Mouse (Mus musculus) adrenal gland, postnatal 36 days (tissue): ENCODE results near the gene Tubb4a. TPM values are rescaled to one million over a fixed set of nuclear protein-coding genes. Genes with fewer than 3 reads are reported as not detected.

ENCODE experiments used
- DNase-seq, 2 experiments: peaks; one replicate each; pipeline ENCODE4 v3.0.0; 2021; ENCODE audit warnings: mixed read lengths in 1 of 2
- total RNA-seq, 2 experiments: library from RNA; stranded (reverse); gene quantifications; 2 replicates each; pipeline ENCODE4 v1.2.3; 2021

Tubb4a gene
- total RNA-seq, 2 experiments from 2014 or later = 3.7 to 4.2 TPM

- DNase-seq = no peak
Observed at GRCm38 (mm10) chr17:57104496-57104895, 16.9 kb upstream of the Tubb4a start.

DNA sequence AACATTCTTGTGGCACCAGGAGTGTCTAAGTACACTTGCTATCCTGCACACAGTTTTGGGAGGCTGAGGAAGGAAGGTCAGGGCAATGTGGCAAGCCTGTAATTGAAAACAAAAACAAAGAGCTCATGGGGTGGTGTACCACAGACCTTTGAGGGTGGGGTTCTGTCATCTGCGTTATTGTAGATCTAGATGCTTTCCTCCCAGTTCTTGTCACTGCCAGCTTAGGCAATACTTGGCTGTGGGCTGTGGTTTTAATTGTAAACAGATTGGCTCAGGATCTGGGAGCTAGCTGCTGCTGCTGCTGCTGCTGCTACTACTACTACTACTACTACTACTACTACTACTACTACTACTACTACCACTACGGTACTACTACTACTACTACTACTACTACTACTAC, 14.7 kb upstream of the Tubb4a start:
- DNase-seq = no peak

GRCm38 (mm10) chr17:57099629-57100325, 12.2 kb upstream of the Tubb4a start:
- DNase-seq = peak in 1 of 2 experiments; percentile 46

DNA sequence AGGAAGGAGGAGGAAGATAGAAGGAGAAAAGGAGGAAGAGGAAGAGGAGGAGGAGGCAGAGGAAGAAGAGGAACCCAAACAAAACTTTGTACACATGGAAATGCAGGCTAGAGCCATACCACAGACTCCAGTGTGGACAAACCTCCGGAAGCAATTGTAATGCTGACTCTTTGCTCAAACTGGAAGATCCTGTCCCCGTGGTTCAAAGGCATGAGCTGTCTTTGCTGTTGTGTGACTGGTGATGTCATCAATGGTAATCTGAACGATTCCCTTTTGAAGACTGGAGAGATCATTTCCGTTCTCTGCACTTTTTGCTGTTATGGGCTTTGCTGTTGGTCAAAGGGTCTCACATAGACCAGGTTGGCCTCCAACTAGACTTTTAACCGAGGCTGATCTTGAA, 10.7 kb upstream of the Tubb4a start:
- DNase-seq = no peak

DNA sequence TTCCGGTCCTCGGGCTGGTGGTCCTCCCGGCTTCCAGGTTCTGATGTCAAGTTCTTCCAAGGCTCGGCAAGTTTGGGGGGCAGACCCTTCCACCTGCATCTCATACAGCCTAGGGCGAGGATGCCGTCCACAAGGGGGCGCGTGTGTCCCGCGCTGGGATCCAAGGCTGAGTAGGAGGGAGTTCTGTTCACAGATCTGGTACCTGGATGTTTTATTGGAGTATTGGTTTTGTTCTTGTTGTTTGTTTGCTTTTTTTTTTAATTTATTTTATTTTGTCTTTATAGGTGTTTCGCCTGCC, 9.0 kb upstream of the Tubb4a start:
- peak; percentile 86 to 91 for DNase-seq

DNA sequence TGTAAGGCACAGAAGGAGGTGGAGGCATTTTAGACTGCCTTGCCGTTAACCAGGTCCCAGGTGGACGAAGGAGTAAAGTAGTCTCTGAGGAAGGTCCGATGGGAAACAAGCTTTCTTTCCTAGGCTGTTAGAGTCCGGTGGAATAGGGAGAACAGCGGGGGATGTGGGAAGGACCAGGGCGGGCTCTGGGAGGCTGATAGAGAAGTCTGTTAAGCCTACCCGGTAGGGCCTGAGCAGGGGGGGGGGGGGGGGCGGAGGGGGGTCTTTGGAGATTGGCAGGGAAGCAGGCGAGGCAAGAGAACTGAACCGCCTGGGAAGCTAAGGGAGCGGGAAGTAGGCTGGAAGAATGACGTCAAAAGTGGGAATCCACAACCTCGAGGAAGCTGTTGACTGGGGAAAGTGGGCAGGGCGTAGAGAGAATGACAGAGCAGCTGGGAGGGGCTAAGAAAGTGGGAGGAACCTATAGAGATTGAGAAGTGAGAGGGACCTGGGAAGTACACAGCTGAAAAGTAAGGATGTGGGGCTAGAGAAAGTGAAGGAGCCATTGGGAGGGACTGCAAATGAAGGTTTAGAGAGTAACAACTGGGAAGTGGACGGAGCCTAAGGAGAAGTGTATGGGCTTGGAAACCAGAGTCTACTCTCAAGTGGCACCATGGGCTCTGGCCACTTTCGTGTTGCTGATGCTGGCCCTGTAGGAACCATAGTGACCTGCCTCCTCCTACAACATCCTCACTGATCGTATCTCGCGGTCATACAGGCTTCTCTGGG, 8.5 kb upstream of the Tubb4a start:
- DNase-seq = peak in 1 of 2 experiments; percentile 54

DNA sequence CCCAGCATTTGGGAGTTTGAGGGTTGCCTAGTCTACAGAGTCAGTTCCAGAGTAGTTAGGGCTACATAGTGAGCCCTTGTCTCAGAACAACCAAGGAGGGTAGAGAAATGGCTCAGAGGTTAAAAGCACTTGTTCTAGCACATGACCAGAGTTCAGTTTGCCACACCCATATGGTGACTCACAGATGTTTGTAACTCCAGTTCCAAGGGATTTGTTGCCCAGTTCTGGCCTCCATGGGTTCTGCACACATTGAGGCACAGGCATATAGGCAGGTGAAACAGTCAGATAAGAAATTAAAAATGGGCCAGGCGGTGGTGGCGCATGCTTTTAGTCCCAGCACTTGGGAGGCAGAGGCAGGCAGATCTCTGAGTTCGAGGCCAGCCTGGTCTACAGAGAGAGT, 6.6 kb upstream of the Tubb4a start:
- no peak for DNase-seq

DNA sequence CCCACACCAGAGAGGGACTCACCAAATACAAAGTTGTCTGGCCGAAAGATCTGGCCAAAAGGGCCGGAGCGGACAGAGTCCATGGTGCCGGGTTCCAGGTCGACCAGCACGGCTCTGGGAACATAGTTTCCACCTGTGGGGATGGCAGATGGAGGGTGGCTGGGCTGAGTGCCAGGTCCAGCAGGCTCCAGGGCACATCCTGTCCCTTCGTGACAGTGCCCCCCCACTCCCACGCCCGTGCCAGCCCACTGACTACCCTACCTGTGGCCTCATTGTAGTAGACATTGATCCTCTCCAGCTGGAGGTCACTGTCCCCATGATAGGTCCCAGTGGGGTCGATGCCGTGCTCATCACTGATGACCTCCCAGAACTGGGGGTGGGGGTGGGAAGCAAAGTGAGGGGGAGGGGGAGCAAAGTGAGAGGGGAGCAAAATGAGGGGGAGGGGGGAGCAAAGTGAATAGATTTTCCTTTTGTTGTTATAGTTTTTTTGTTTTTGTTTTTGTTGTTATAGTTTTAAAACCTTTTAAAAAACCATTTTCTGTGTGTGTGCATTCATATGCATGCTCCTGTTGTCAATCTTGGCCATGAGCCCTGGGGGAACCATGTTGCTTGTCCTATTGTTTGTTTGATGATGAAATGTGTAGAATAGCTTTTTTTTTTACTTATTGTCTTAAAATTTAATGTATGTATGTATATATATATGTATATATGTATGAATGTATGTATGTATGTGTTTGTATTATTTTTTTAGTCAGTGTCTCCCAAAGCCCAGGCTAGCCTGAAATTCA, 1.4 kb downstream of the Tubb4a start:
- no peak for DNase-seq

DNA sequence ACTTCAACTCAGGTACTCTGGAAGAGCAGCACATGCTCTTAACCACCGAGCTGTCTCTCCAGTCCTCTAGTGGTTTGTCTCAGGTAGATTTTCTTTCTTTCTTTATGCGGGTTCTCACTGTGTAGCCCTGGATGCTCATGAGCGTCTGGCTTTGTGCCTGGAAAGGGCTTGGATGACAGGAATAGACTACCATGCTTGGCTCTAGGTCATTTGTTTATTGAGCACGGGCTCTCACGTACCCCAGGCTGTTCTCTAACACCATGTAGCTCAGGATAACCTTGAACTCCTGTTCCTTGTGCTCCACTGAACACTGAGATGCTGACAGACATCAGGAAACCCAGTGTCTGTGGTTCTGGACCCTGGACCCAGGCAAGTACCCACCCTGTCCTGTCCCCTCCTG, 5.1 kb downstream of the Tubb4a start:
- DNase-seq = no peak

DNA sequence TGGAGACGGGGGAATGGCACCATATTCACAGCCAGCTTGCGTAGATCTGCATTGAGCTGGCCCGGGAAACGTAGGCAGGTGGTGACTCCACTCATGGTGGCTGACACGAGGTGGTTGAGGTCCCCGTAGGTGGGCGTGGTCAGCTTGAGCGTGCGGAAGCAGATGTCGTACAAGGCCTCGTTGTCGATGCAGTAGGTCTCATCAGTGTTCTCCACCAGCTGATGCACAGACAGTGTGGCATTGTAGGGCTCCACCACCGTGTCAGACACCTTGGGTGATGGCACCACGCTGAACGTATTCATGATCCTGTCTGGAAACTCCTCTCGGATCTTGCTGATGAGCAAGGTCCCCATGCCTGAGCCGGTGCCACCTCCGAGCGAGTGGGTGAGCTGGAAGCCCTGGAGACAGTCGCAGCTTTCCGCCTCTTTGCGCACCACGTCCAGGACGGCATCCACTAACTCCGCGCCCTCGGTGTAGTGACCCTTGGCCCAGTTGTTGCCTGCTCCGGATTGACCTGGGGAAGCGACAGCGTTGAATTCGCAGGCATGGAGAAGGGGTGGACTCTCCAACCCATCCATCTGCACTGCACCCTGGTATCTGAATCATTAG, 6.2 kb downstream of the Tubb4a start:
- no peak for DNase-seq

GRCm38 (mm10) chr17:57079919-57080318, 7.7 kb downstream of the Tubb4a start:
- DNase-seq = no peak

DNA sequence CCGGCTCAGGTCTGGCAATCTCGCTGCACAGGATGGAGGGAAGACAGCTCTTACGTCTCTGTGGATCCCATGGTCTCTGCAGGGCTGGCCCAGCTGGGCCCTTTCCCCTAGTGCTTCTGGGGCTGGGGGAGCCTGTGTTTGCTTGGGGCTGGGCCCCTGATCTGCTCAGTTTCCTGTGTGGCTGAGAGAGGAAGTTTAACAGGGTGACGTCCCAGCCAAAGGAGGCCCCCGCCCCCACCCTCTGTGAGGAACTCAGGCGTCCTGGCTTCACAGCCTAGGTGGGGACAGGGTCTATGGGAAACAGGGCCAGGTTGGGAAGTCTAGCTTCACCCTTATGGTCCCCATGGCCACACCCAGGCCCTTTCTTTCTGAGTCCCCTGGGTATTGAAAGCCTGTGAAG, 9.2 kb downstream of the Tubb4a start, which contains the start of gene Dennd1c:
Gene Dennd1c, minus strand, starts transcription at position 179 of the 400 bp plus-strand sequence.
- no peak for DNase-seq

DNA sequence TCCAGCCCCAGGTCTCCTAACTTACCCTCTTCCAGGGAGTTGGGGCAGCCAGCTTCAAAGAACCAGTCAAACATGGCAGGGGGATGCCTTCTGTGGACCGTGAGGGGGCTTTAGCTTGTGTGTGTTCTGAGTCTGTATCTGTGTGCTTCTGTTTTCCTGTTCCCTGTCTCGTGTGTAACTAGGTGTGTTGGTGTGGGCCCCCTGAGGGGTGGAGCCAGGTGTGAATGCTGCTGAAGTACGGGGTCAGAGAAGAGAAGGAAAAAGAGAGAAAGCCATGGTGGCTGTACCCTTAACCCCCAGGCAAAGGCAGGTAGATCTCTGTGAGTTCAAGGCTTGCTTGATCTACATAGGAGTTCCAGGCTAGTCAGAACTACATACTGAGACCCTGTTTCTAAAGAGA, 10.7 kb downstream of the Tubb4a start:
- DNase-seq = no peak

- no peak for DNase-seq
Observed at GRCm38 (mm10) chr17:57070699-57071098, 16.9 kb downstream of the Tubb4a start.

DNA sequence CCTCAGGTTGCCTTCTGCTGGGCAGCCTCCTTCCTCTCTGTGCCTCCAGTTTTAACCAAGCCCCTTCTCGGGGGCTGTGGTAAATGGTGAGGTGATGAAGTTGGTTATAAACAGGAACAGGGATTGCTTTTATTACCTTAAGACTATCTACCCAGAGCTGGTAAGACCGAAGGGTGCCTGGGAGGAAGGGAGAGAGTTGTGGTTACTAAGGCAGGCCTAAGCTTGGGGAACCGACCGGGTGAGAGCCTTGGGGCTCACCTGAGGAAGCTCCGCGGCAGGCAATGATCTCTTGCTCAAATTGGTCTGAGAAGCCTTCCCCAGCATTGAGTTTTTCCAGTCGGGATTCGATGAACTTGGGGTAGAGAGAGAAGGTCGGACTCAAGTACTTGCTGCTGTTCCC, 17.3 kb downstream of the Tubb4a start:
- no peak for DNase-seq

DNA sequence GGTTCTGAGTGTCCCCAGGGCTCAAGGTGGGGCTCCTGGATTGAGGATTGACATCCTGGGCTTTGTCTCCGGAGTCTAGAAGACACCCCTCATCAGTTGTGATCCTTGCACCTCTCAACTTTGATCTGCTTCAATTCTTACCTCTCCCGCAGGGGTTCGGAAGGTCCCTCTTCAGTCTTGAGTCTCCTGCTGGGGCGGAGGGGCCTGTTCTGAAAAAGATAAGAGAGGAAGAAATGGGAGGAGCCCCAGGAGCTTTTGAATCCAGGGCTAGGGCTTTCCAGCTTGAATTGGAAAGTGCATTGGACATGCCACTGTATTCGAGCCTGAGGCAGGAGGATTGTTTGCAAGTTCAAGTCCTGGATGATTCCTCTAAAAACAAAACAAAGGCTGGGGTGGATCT, 20.7 kb downstream of the Tubb4a start:
- DNase-seq = no peak

DNA sequence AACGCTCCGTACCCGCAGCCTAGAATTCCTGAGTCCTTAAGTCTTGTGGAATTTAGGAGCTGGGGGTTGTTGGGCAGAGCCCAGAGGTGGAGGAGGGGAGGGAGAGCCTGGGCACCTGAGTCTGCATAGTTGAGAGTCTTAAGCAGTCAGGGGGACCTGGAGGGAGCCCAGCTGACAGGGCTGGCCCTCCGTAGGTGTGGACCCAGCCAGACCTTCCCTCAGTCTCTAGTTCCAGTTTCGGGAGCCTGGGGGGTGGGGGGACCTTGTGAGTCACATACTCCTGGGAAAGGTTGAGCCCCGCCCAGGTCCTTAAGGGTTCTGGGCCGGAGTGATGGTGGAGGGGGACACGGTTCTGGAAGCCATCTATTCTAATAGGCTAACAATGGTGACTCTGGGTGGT, 24.6 kb downstream of the Tubb4a start:
- no peak for DNase-seq

DNA sequence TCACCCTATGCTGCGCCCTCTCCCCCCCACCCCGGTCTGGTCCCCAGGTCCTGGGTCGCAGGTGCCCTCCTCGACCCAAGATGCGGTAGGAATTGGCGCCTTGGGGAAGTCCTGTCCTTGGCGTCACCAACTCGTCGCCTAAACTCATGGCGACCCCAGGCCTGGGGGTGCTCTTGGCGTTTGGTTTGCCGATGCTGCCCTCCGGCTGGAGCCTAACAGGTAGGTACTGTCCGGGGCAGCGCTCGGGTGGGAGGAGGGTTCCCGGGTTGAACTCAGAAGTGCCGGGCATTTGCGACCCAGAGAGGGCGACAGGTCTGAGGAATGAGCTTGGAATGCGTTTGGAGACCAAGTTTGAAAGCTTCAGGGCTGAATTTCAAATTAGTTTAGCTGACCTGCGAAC, 25.0 kb downstream of the Tubb4a start:
- no peak for DNase-seq

DNA sequence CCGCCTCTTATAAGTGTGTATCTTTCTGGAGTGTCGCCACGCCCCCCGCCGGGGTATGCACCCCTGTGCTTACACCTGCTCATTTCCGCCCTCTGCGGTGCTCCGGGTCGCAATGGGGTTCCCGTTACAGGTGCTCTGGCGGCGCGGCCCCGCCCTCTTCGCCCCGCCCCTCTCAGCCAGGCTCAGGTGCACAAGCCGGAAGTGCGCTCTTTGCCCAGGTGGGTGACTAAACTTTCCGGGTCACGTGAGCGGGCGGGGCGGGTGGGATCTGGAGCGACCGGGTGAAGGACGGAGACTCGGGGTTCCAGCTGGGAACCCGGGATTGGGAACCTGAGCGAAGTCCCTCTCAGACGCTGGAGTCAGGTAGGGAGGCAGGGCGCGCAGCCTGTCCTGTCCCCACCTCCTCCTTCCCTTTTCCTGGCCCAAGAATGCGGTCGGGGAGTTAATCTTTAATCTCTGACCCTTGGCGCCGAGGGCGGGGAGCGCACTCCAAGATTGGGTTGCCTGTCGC, 25.5 kb downstream of the Tubb4a start:
- DNase-seq = peak in 1 of 2 experiments; percentile 35

DNA sequence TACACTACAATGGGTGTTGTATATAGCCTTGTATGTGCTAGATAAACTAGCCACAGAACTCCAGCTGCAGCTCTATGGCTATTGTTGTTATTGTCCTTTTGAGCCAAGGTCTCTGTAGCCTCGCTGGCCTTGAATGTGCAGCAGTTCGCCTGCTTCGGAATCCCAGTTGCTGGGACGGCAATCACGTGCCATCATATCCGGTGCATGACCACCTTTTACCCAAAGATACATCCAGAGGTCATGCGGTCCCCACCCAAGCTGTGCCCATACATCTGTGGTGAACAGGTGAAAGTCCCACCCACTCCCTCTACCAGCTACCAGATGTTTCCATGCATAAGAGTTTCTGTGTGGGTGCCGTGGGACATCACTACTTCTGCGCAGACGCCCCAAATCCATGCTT, 26.5 kb downstream of the Tubb4a start:
- peak; percentile 26 to 36 for DNase-seq

GRCm38 (mm10) chr17:57060231-57060801, 27.3 kb downstream of the Tubb4a start:
- peak; percentile 95 for DNase-seq

DNA sequence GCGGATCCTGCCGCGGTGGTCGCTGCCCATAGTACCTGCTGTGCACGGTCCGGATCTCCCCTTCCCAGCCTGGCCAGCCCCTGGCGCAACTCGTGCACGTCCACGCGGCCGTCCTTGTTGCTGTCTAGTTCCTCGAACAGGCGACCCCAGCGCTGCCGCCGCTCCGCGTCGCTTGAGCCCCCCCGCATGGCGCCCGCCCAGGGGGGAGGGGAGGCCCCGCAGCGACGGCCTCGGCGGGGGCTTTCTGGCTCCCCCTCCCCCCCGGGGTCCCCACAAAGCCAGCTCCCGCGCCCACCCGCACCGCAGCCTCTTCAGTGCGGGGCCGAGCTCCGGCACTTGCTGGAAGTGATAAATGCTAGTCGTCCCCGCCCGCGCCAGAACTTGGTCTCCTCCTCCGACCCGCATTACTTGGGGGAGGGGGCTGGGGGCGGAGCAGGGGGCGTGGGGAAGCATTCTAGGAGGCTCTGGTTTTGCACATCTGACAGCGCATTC, 28.1 kb downstream of the Tubb4a start, which contains the start of gene Slc25a23:
Gene Slc25a23, minus strand, starts transcription at position 378 of the 492 bp plus-strand sequence.
- peak; percentile 75 to 83 for DNase-seq
